Mouse (Mus musculus) lung, adult 2 months (tissue): Measurements from ENCODE around the gene Adipor2. TPM values are rescaled to one million over a fixed set of nuclear protein-coding genes. Genes with fewer than 3 reads are reported as not detected.

Source experiments
- DNase-seq: peaks from one replicate; pipeline ENCODE4 v3.0.0; 2022
- H3K4me1 ChIP-seq: fragments of 200-500 bp; 2 replicates; pipeline ENCODE4 v1.6.1; 2011; ENCODE audit warnings: low read length; ENCODE audit not compliant: control insufficient read depth, insufficient read depth
- H3K4me3 ChIP-seq: fragments of 200-500 bp; replicated peaks from 2 replicates; pipeline ENCODE3; 2011; ENCODE audit warnings: low read depth, mild to moderate bottlenecking, control low read depth, low read length; ENCODE audit errors: extremely low read depth
- CTCF ChIP-seq: fragments of 200-500 bp; IDR thresholded peaks from 2 replicates; pipeline ENCODE4 v1.5.1; 2011; ENCODE audit warnings: mild to moderate bottlenecking, low read length, control low read depth; ENCODE audit not compliant: insufficient read depth
- POLR2A ChIP-seq: fragments of 200-500 bp; IDR thresholded peaks from 2 replicates; pipeline ENCODE4 v1.6.1; 2011; ENCODE audit warnings: low read depth, mild to moderate bottlenecking, control low read depth, low read length, borderline replicate concordance; ENCODE audit errors: extremely low read depth
- whole genome bisulfite sequencing: fragments of 180-500 bp; shearing (Covaris S2); methylation state at CpG from one replicate; pipeline ENCODE4 v1.1.7; 2018; 5-methylcytosine and 5-hydroxymethylcytosine counted together
- polyA plus RNA-seq: library from polyadenylated mRNA; depleted of rRNA; stranded (reverse); fragments of >200 nt; gene quantifications from 2 replicates; pipeline ENCODE4 v1.2.3, GENCODE M21; 2012

Gene Adipor2
- polyA plus RNA-seq, 1 experiment = 81.0 TPM

DNA sequence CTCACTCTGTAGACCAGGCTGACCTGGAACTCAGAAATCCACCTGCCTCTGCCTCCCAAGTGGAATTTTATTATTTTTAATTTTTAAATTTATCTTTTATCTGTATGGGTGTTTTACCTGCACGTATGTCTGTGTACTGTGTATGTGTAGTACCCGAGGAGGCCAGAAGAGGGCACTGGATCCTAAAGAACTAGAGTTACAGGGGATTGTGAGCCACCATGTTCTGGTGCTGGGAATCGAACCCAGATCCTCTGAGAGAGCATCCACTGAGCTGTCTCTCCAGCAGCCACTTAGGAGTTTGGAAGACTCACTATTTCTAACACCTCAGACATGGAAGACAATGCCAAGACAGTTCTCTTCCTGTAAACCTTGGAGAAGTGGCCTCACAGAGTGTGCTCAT is 11.1 kb upstream of the Adipor2 start:
- Histone ChIP-seq H3K4me1 (peaks cover 2% of the 10 kb centered on the region; the same call in 1 of the 2 replicates), H3K4me3 (no peak overlapping the region)
- 84% methylated on average over 3 of the region's 3 CpGs for WGBS
- no peak for DNase-seq
- 0 out of 2 replicates have a peak, but pooled peaks have one; percentile 3 for TF ChIP-seq CTCF
- no peak for TF ChIP-seq POLR2A

DNA sequence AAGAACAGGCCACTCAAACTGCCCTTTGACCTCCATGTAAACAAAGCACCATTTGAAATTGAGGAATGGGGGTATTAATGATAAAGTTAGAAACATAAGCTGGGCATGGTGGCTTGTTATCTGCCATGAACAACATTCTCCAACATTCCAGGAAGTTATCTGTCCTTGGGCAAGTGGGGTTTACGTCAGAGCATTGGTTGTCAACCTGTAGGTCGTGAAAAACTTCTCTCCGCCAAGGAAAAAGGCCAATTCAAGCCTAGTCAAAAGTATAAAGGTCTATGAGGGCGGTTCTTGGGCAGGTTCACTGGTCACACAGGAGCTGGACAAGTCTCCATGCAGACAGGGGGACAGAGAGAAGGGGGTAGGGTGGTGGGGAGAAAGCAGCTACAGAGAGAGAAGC is 3.5 kb upstream of the Adipor2 start:
- Histone ChIP-seq H3K4me3 (no peak overlapping the region), H3K4me1 (peaks cover 13% of the 10 kb centered on the region)
- no peak for TF ChIP-seq POLR2A
- no peak for TF ChIP-seq CTCF
- no peak for DNase-seq
- 85% methylated on average over 4 of the region's 4 CpGs for WGBS

DNA sequence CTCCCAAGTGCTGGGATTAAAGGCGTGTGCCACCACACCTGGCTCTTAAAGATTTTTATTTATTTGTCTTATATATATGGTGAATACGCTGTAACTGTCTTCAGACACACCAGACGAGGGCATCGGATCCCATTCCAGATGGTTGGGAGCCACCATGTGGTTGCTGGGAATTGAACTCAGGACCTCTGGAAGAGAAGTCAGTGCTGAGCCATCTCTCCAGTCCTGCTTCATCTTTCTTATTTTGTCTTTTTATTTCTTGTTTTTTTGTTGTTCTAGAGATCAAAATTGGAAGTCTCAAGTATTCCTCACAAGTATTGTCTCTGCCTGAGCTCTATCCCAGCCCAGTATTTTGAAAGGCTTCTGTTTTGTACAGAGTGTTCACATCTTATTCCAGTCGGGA is 2.9 kb upstream of the Adipor2 start:
- Histone ChIP-seq H3K4me3 (no peak overlapping the region), H3K4me1 (peaks cover 13% of the 10 kb centered on the region)
- WGBS = 96% methylated on average over 5 of the region's 5 CpGs
- DNase-seq = no peak
- TF ChIP-seq CTCF (no peak), POLR2A (no peak)

DNA sequence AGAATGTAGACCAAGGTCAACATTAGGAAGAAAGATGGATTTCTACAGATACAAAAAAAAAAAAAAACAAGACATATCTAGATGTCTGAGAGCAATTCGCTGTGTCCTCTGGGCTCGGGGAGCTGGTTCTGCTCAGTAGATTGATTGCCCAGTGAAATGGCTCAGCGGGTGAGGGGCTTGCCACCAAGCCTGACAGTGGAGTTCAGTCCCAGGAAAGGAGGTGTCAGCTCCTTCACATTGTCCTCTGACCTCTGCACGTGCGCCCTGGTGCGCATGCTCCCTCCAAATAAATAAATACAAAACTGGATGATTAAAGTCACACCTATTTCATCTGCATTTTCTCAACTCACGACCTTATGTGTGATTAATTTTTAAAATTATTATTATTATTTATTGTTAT is 1.9 kb upstream of the Adipor2 start:
- WGBS = 69% methylated on average over 7 of the region's 7 CpGs
- no peak overlapping the region for H3K4me3 ChIP-seq
- no peak for DNase-seq
- TF ChIP-seq CTCF = no peak
- no peak for TF ChIP-seq POLR2A
- peaks cover 13% of the 10 kb centered on the region for H3K4me1 ChIP-seq

DNA sequence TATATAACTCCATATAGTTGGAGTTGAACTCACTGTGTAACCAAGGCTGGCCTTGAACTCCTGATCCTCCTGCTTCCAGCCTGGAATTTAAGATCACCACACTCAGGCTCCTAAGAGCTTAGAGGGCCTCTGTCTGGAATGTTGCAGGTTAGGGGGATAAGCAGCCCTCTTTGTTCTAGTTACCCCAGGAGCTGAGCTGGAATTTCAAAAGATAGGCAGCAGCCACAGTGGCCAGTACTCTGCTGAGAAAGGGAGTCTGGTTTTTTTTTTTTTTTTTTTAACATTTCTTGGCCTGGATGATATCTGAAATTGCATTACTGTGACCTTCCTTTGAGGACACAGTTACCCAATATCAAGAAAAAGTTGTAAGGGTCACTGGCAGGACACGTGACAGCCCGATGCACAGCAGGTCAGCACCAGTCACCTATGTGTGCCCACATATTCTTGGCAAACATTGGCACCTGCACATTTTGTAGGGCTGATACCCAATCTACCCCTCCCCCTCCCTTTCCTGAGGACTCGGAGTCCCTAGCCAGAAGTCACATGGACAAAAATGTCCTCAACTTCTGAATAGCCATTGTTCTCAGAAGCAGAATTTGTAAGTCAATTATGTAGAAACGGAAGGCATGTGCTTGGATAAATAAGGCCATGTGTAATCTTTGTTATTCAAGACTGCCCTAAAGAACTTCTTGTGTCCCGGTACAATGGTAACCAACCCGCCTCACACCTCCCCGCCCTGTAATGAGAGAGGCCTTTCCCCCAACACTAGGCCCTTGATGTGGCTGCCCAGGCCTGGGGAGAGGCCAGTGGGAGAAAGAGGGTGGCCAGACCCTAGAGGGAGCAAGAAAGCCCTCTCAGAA is 1.1 kb upstream of the Adipor2 start:
- no peak overlapping the region for H3K4me3 ChIP-seq
- peaks cover 13% of the 10 kb centered on the region for H3K4me1 ChIP-seq
- WGBS = 26% methylated on average over 7 of the region's 7 CpGs
- DNase-seq = peak; percentile 53
- no peak for TF ChIP-seq POLR2A
- no peak for TF ChIP-seq CTCF

DNA sequence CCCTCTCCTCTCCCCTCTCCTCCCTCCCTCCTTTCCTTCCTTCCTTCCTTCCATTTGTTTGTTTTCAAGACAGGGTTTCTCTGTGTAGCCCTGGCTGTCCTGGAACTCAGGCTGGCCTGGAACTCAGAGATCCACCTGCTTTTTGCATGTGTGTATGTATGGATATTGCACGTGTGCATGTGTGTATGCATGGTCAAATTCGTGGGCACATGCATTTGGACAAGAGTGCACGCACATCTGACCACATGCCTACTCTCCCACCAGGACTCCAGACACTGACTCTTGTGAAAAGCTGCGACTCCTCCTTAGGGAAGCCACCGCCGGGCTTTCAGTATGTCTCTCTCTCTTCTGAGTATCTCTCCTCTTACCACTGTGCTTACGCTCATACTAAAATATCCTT is 317 bp upstream of the Adipor2 start:
- H3K4me1 ChIP-seq = peaks cover 13% of the 10 kb centered on the region
- no peak overlapping the region for H3K4me3 ChIP-seq
- WGBS = 71% methylated on average over 7 of the region's 7 CpGs
- no peak for DNase-seq
- no peak for TF ChIP-seq POLR2A
- TF ChIP-seq CTCF = no peak

DNA sequence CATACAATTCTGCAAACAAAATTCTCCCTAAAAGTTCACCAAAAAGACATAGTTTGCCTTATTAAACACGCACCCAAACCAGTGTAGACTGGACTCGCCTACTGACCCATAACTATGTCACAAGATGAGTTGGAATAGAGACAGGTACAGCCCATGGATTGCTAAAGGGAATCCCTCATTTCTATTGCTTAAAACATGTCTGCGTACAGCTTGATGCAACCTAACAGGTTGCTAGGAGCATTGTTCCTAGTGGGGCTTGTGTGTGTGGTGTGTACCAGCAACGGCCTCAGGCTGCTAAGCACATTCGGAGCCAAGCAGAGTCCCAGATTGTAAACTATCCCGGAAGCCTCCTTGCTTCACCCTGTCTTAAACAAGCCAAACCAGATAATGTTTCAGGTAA is 861 bp downstream of the Adipor2 start:
- WGBS = 49% methylated on average over 6 of the region's 6 CpGs
- TF ChIP-seq CTCF (no peak), POLR2A (no peak)
- H3K4me1 ChIP-seq = peaks cover 13% of the 10 kb centered on the region
- H3K4me3 ChIP-seq = peak overlapping the region; percentile 48
- no peak for DNase-seq

DNA sequence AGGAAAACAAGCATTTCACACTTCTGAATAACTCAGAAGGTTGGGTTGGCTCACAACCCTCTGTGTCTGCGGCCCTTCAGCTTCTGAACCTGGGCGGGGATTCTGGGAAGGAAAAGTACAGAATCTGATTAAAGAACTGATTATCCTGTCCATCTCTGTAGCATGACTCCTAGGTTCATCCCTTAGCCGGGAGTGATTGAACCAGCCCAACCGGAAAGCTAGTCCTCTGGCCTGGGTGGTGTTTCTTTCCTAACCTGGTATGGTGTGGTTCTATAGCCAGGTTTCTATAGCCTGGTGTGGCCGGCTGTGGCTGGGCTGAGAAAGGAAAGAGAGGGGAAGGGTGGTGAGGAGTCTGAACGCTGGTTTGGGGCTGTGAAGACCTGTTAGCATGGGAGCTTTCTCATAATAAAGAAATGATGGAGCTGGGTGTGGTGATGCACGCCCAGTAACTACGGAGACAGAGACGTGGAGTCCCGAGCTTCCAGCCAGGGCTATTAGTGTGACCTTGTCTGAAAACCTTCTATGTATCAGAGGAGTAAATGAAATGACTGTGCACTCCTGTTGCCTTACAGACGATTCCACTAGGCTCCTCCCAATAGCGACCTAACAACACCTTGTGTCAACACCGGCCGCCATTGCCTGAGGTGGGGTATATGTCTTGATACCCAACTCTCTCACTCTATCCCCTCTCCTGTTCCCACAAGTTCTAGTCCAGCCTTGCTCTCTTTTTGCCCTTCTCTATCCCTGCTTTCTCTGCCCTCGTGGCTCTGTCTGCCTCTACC is 3.1 kb downstream of the Adipor2 start:
- peaks cover 12% of the 10 kb centered on the region for H3K4me1 ChIP-seq
- DNase-seq = no peak
- WGBS = 75% methylated on average over 15 of the region's 15 CpGs
- no peak overlapping the region for H3K4me3 ChIP-seq
- TF ChIP-seq CTCF (no peak), POLR2A (no peak)

DNA sequence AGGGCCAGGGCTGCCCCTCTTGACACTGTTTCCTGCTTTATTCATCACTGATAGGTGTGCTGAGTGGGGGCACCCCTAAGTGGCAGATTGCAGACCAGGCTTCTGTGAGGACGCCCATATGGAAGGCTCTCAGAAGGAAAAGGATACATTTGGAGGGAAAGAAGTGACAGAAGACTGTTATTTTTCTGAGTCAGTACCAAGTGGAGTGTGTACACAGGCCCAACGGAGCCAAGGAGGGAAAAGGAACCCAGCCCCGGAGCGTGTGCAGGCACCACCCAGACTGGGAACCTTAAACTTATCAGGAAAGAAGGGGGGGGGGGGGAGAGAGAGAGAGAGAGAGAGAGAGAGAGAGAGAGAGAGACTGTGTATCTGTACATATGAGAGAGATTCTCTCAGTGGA is 4.9 kb downstream of the Adipor2 start:
- TF ChIP-seq CTCF = no peak
- TF ChIP-seq POLR2A = no peak
- Histone ChIP-seq H3K4me1 (no peaks in the 10 kb centered on the region), H3K4me3 (no peak overlapping the region)
- WGBS = 59% methylated on average over 4 of the region's 4 CpGs
- DNase-seq = no peak

DNA sequence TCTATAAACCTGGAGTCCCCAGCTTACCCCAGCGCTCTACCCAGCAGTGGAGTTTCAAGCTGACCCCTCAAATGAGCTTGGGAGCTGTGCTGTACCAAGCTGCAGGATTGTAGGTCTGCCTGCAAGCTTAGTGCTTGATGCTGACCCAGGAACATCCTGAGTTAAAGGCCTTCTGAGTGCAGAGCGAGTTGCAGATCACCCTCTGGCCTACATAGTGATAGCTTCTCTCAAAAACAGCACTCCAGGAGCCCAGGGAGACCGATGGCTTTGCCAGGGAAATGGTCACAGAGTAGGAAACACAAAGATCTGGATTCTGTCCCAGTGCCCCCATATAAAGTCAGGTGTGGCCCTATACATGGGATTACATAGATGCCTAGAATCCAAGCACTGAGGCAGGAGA is 6.0 kb downstream of the Adipor2 start:
- TF ChIP-seq POLR2A = no peak
- TF ChIP-seq CTCF = no peak
- no peaks in the 10 kb centered on the region for H3K4me1 ChIP-seq
- no peak overlapping the region for H3K4me3 ChIP-seq
- 89% methylated on average over 3 of the region's 3 CpGs for WGBS
- no peak for DNase-seq
